Mouse (Mus musculus): ENCODE data around the gene Fam173a. TPM values are rescaled to one million over a fixed set of nuclear protein-coding genes. Genes with fewer than 3 reads are reported as not detected.

Fam173a gene
- polyA plus RNA-seq, 1 experiment from 2014 or later: 67.8 TPM

GRCm38 (mm10) chr17:25761561-25761970, 31.1 kb downstream of the Fam173a start:
- H3K27me3 ChIP-seq (replicated peaks; ENCODE audit: low read depth, poor library complexity, severe bottlenecking): peaks cover 5% of the 10 kb centered on the region; the same call in 1 of the 2 replicates
- no peak overlapping the region for H3K27ac ChIP-seq (replicated peaks)
- DNase-seq (ENCODE audit: low spot score): no peak
- H3K4me1 ChIP-seq: peaks cover 15% of the 10 kb centered on the region
- no peak overlapping the region for H3K4me3 ChIP-seq
- H3K36me3 ChIP-seq (replicated peaks): no peaks in the 10 kb centered on the region
- 43% methylated on average over 4 of the region's 4 CpGs for WGBS
- no peaks in the 10 kb centered on the region for H3K9me3 ChIP-seq

DNA sequence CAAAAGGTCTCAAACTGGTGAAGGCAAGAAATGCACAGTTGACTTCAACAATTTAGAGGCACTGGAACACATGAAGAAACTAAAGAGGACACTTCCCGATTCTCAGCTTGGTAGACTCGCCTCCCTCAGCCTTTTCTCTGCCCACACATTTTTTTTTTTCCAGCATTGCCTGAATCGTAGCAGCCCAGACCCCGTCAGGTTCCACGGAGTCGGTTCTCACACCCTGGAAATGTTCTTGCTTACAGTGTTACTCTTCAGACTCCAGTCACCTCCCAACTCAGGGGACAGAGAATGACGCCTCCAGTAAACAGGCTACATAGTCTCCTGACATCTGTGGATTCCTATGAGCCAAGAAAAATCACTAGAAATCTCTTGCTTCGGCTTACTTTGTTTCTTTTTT, 32.6 kb downstream of the Fam173a start:
- Histone ChIP-seq H3K9me3 (no peaks in the 10 kb centered on the region), H3K27ac (replicated peaks) (no peak overlapping the region), H3K36me3 (replicated peaks) (no peaks in the 10 kb centered on the region), H3K27me3 (replicated peaks; ENCODE audit: low read depth, poor library complexity, severe bottlenecking) (peaks cover 5% of the 10 kb centered on the region; the same call in 1 of the 2 replicates), H3K4me3 (no peak overlapping the region), H3K4me1 (peaks cover 23% of the 10 kb centered on the region)
- DNase-seq (ENCODE audit: low spot score): no peak
- WGBS: 78% methylated on average over 8 of the region's 8 CpGs

DNA sequence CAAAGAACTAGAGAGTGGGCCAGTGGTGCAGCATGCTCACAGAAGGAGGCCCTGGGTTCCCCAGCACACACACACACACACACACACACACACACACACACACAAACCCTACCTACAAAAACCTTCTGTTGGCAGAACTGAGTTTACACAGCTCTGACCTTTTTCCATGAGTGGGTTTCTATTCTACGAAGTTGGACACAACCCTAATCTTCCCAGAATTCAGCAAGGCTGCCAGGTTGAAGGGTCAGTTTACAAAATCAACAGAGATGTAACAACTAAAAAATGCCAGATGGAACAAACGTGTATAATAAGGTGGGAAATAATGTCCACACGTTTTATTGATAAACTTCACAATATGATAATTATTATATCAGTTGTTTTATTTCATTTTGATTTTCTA, 35.0 kb downstream of the Fam173a start:
- 68% methylated on average over 3 of the region's 3 CpGs for whole genome bisulfite sequencing
- H3K27me3 ChIP-seq (replicated peaks; ENCODE audit: low read depth, poor library complexity, severe bottlenecking): peaks cover 5% of the 10 kb centered on the region; the same call in 1 of the 2 replicates
- DNase-seq (ENCODE audit: low spot score): no peak
- H3K27ac ChIP-seq (replicated peaks): no peak overlapping the region
- H3K9me3 ChIP-seq: no peaks in the 10 kb centered on the region
- no peaks in the 10 kb centered on the region for H3K36me3 ChIP-seq (replicated peaks)
- H3K4me3 ChIP-seq: no peak overlapping the region
- H3K4me1 ChIP-seq: peaks cover 24% of the 10 kb centered on the region

DNA sequence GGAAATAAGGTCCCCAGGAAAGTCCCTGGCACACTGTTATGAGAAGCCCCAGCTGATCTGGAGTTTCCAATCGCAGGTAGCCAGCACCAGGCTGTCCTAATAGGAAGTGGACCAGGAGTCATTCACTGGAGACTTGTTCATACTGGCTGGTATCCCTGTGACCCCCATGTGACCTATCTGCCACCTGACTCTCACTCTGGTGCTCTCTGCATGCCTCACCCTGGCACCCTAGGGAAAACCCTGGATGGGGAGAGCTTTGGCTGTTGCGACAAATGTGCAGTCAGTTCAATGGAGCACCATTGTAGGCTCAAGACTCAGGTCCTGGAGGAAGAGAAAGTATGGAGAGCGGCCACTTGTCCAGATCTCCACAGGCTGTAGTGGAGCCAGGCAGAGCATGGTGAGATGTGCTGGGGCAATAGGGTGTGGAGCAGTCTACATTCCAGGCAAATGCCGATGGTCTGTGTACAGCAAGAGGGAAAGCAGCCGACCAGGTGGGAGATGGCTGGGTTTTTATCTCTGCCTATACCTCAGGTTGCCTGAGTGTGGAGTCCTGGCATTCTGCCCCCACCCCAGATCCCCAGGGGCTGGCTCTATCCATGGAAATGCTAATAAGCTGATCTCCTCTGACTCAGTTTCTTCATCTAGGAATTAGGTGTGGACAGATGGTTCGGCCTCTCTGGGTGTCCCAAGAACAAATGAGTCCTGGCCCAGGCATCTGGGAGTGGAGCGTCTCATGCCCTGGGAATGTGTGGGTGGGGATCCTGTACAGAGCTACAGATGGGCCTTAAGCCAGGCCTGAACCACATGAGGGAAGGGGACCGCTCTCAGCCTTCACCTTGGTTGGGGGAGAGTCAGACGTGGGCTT, 36.1 kb downstream of the Fam173a start:
- no peak for DNase-seq (ENCODE audit: low spot score)
- peaks cover 22% of the 10 kb centered on the region for H3K4me1 ChIP-seq
- no peaks in the 10 kb centered on the region for H3K36me3 ChIP-seq (replicated peaks)
- no peak overlapping the region for H3K4me3 ChIP-seq
- WGBS: 81% methylated on average over 9 of the region's 9 CpGs
- no peaks in the 10 kb centered on the region for H3K9me3 ChIP-seq
- no peak overlapping the region for H3K27ac ChIP-seq (replicated peaks)
- peaks cover 5% of the 10 kb centered on the region; the same call in 1 of the 2 replicates for H3K27me3 ChIP-seq (replicated peaks; ENCODE audit: low read depth, poor library complexity, severe bottlenecking)

GRCm38 (mm10) chr17:25755627-25756377, 36.9 kb downstream of the Fam173a start:
- Histone ChIP-seq H3K27me3 (replicated peaks; ENCODE audit: low read depth, poor library complexity, severe bottlenecking) (peaks cover 5% of the 10 kb centered on the region; the same call in 1 of the 2 replicates), H3K27ac (replicated peaks) (0 out of 2 replicates have a peak overlapping the region, but pooled peaks have one; percentile 8), H3K9me3 (no peaks in the 10 kb centered on the region), H3K36me3 (replicated peaks) (no peaks in the 10 kb centered on the region), H3K4me3 (no peak overlapping the region), H3K4me1 (peaks cover 22% of the 10 kb centered on the region)
- 47% methylated on average over 4 of the region's 4 CpGs for WGBS
- peak; percentile 46 for DNase-seq (ENCODE audit: low spot score)

DNA sequence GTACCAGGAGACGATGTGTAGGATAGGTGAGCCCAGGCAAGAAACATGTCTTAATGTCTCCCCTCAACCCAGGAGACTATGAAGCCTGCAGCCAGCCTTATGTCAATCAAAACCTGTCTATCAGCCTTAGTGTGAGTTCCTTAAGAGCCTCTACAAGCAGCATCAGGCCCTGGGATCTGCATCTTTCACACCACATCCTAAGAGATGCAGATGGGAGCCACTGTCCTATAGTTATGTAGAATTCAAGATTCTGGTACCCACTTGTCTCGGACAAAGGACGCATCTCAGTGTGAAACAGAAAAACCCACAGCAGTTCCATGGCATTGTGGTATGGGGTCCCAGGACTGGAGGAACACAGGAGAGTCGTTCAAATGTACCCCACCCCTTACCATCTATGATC, 37.6 kb downstream of the Fam173a start:
- H3K27ac ChIP-seq (replicated peaks): no peak overlapping the region
- no peak for DNase-seq (ENCODE audit: low spot score)
- 81% methylated on average over 4 of the region's 4 CpGs for WGBS
- H3K4me1 ChIP-seq: peaks cover 22% of the 10 kb centered on the region
- peaks cover 5% of the 10 kb centered on the region; the same call in 1 of the 2 replicates for H3K27me3 ChIP-seq (replicated peaks; ENCODE audit: low read depth, poor library complexity, severe bottlenecking)
- no peaks in the 10 kb centered on the region for H3K9me3 ChIP-seq
- H3K4me3 ChIP-seq: no peak overlapping the region
- no peaks in the 10 kb centered on the region for H3K36me3 ChIP-seq (replicated peaks)

GRCm38 (mm10) chr17:25754241-25754640, 38.5 kb downstream of the Fam173a start, which contains the start of gene Msln:
Msln (minus strand) TSS chr17:25754378.
- Histone ChIP-seq H3K36me3 (replicated peaks) (no peaks in the 10 kb centered on the region), H3K9me3 (no peaks in the 10 kb centered on the region), H3K27ac (replicated peaks) (no peak within 1 kb of the TSS), H3K4me3 (no peak within 1 kb of the TSS), H3K27me3 (replicated peaks; ENCODE audit: low read depth, poor library complexity, severe bottlenecking) (peaks cover 4% of the 10 kb centered on the region; the same call in 1 of the 2 replicates), H3K4me1 (peaks cover 22% of the 10 kb centered on the region)
- no peak for DNase-seq (ENCODE audit: low spot score)
- 85% methylated on average over 9 of the region's 9 CpGs for WGBS

- WGBS: 66% methylated on average over 5 of the region's 5 CpGs
- Histone ChIP-seq H3K4me1 (peaks cover 14% of the 10 kb centered on the region), H3K27ac (replicated peaks) (no peak overlapping the region), H3K36me3 (replicated peaks) (no peaks in the 10 kb centered on the region), H3K9me3 (no peaks in the 10 kb centered on the region), H3K4me3 (no peak overlapping the region), H3K27me3 (replicated peaks; ENCODE audit: low read depth, poor library complexity, severe bottlenecking) (no peaks in the 10 kb centered on the region)
- no peak for DNase-seq (ENCODE audit: low spot score)
Measured at GRCm38 (mm10) chr17:25751446-25751845, 41.3 kb downstream of the Fam173a start.

DNA sequence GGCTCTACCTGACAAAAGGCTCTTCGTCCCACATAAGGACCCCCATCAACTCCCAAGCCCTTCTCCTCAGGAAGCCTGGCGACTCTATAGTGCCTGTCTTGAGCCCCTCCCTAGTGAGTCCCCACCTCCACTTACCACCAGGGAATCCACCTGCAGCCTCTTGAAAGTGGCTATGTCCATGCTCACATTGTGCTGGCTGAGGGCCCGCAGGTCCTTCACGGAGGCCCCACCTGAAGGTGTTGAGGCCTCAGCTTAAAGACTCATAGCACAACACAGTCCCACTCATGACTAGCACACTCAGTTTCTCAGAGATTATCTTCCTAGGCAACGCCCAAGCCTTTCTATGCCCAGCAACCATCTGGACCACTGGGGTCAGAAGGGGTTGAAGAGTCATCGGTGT, 43.4 kb downstream of the Fam173a start:
- 0 out of 2 replicates have a peak, but pooled peaks cover 3% of the 10 kb centered on the region for H3K27me3 ChIP-seq (replicated peaks; ENCODE audit: low read depth, poor library complexity, severe bottlenecking)
- H3K4me3 ChIP-seq: no peak overlapping the region
- H3K9me3 ChIP-seq: no peaks in the 10 kb centered on the region
- H3K4me1 ChIP-seq: 0 out of 2 replicates have a peak, but pooled peaks cover 5% of the 10 kb centered on the region
- no peak overlapping the region for H3K27ac ChIP-seq (replicated peaks)
- WGBS: 83% methylated on average over 6 of the region's 6 CpGs
- H3K36me3 ChIP-seq (replicated peaks): no peaks in the 10 kb centered on the region
- DNase-seq (ENCODE audit: low spot score): no peak

DNA sequence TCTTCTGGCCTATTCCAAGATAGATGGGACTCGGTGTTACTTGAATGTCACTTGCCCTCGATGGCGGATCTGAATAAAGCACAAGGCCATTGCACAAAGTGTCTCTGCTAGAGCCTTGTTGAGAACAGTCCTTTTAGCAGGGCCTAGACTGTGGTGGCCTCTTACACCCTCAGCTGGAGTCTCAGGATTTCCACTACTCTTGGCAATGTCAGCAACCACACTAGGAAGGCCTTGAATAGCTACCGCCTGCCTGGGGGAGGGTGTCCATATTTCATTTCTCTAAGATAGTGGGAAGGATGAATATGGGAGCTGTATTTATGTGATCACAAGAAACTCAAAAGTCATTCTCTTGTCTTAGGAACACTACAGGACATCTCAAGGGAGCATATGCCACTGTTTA, 44.5 kb downstream of the Fam173a start:
- no peak for DNase-seq (ENCODE audit: low spot score)
- H3K27me3 ChIP-seq (replicated peaks; ENCODE audit: low read depth, poor library complexity, severe bottlenecking): peaks cover 10% of the 10 kb centered on the region; the same call in 1 of the 2 replicates
- 91% methylated on average over 4 of the region's 4 CpGs for WGBS
- no peak overlapping the region for H3K27ac ChIP-seq (replicated peaks)
- no peak overlapping the region for H3K4me3 ChIP-seq
- H3K36me3 ChIP-seq (replicated peaks): no peaks in the 10 kb centered on the region
- H3K9me3 ChIP-seq: no peaks in the 10 kb centered on the region
- H3K4me1 ChIP-seq: 0 out of 2 replicates have a peak, but pooled peaks cover 5% of the 10 kb centered on the region

- Histone ChIP-seq H3K4me3 (no peak overlapping the region), H3K9me3 (no peaks in the 10 kb centered on the region), H3K4me1 (0 out of 2 replicates have a peak, but pooled peaks cover 5% of the 10 kb centered on the region), H3K27me3 (replicated peaks; ENCODE audit: low read depth, poor library complexity, severe bottlenecking) (peaks cover 17% of the 10 kb centered on the region), H3K36me3 (replicated peaks) (no peaks in the 10 kb centered on the region), H3K27ac (replicated peaks) (no peak overlapping the region)
- 78% methylated on average over 10 of the region's 10 CpGs for WGBS
- DNase-seq (ENCODE audit: low spot score): no peak
Measured at GRCm38 (mm10) chr17:25744311-25744710, 48.4 kb downstream of the Fam173a start.

DNA sequence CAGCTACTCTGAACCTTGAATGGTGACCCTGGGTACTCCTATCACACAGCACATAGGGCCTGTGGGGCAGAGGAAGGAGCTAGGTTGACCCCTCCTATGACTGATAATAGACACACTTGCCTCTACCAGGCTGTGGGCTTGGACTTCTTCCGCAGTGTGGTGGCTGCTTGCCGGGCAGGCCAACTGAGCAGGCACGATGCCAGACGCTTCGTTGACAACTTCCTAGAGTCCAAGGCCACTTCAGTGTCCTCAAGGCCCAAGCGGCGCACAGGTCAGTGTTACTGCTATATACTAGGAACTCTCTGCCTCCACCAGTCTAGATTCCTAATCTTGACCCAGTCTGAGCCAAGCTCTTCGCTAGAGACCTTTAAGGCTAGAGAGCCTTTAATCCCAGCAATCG, 48.9 kb downstream of the Fam173a start:
- 94% methylated on average over 9 of the region's 9 CpGs for WGBS
- Histone ChIP-seq H3K27me3 (replicated peaks; ENCODE audit: low read depth, poor library complexity, severe bottlenecking) (peaks cover 17% of the 10 kb centered on the region), H3K36me3 (replicated peaks) (no peaks in the 10 kb centered on the region), H3K9me3 (no peaks in the 10 kb centered on the region), H3K27ac (replicated peaks) (no peak overlapping the region), H3K4me3 (no peak overlapping the region), H3K4me1 (0 out of 2 replicates have a peak, but pooled peaks cover 5% of the 10 kb centered on the region)
- no peak for DNase-seq (ENCODE audit: low spot score)
